Mouse (Mus musculus) midbrain, embryonic 11.5 days (tissue): ENCODE results near the gene Hs3st1. TPM values are rescaled to one million over a fixed set of nuclear protein-coding genes. Genes with fewer than 3 reads are reported as not detected.
A peak's percentile ranks its signal among the peaks of the same experiment; 100 is the strongest.

ENCODE experiments used
- ATAC-seq: fragments of 200-750 bp; cut with Nextera tagmentation; 2 replicates; pipeline ENCODE4 v1.8.0; 2017; ENCODE audit warnings: moderate TSS enrichment, moderate library complexity; ENCODE audit not compliant: low FRiP score
- DNase-seq: peaks from one replicate; pipeline ENCODE4 v3.0.0; 2015; ENCODE audit warnings: low spot score; ENCODE audit errors: missing footprints
- H3K27ac ChIP-seq: fragments of 300-500 bp; sonication (generic); 2 replicates; pipeline ENCODE4 v1.5.1; 2014; ENCODE audit warnings: low read depth, low read length
- H3K27me3 ChIP-seq: fragments of 300-500 bp; sonication (generic); 2 replicates; pipeline ENCODE4 v1.6.1; 2014; ENCODE audit warnings: mild to moderate bottlenecking, low read length, moderate library complexity, mixed read lengths; ENCODE audit not compliant: control insufficient read depth, insufficient read depth
- H3K36me3 ChIP-seq: fragments of 300-500 bp; sonication (generic); 2 replicates; pipeline ENCODE4 v1.6.1; 2014; ENCODE audit warnings: mild to moderate bottlenecking, low read length, moderate library complexity, mixed read lengths; ENCODE audit not compliant: control insufficient read depth, insufficient read depth
- H3K4me1 ChIP-seq: fragments of 300-500 bp; sonication (generic); 2 replicates; pipeline ENCODE4 v1.6.1; 2014; ENCODE audit warnings: low read length; ENCODE audit not compliant: control insufficient read depth, insufficient read depth
- H3K4me2 ChIP-seq: fragments of 300-500 bp; sonication (generic); 2 replicates; pipeline ENCODE4 v1.6.1; 2014; ENCODE audit warnings: mild to moderate bottlenecking, moderate library complexity
- H3K4me3 ChIP-seq: fragments of 300-500 bp; sonication (generic); 2 replicates; pipeline ENCODE4 v1.5.1; 2014; ENCODE audit warnings: low read depth, low read length
- H3K9ac ChIP-seq: fragments of 300-500 bp; sonication (generic); 2 replicates; pipeline ENCODE4 v1.6.1; 2014; ENCODE audit warnings: low read length
- H3K9me3 ChIP-seq: fragments of 300-500 bp; sonication (generic); 2 replicates; pipeline ENCODE4 v1.6.1; 2016; ENCODE audit warnings: low read length; ENCODE audit not compliant: control insufficient read depth
- WGBS: fragments of 180-500 bp; shearing (Covaris S2); extraction: QIAGEN DNeasy Blood & Tissue Kit; methylation state at CpG from one replicate; pipeline ENCODE4 v1.1.7; 2014; 5-methylcytosine and 5-hydroxymethylcytosine counted together
- polyA plus RNA-seq: library from polyadenylated mRNA; unstranded; fragments of >200 nt; fragmentation: Nextera tagmentation; extraction: Ambion mirVana; gene quantifications from 2 replicates; pipeline ENCODE4 v1.2.1, GENCODE M21; 2014

The Hs3st1 gene
- polyA plus RNA-seq, 1 experiment from 2014 or later, result 11.6 TPM

DNA sequence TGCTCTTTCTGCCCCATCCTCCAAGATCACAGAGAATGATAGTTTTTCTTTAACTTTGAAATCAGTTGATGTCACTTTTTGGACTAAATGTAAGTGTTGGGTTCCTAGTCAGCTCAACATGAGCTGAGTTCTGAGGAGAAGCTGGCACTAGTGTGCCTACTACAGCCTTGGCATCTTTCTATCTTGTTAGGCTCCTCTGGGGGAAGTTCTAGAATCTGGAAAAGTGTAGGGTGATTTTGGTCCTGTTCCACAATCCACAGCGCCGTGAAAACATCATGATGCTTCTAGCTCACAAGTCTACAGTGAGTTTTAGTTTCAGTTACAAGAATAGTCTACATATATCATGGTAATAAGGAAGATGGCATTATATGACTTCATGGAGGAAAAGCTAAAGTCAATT lies 18.4 kb downstream of the Hs3st1 start:
- WGBS, result 85% methylated on average over 2 of the region's 2 CpGs
- no peaks in the 10 kb centered on the region for H3K9me3 ChIP-seq
- no peak overlapping the region for H3K9ac ChIP-seq
- no peak for ATAC-seq
- no peaks in the 10 kb centered on the region for H3K36me3 ChIP-seq
- H3K27me3 ChIP-seq, result no peaks in the 10 kb centered on the region
- DNase-seq, result no peak
- no peaks in the 10 kb centered on the region for H3K4me1 ChIP-seq
- no peak overlapping the region for H3K4me3 ChIP-seq
- H3K4me2 ChIP-seq, result no peak overlapping the region
- H3K27ac ChIP-seq, result no peak overlapping the region

DNA sequence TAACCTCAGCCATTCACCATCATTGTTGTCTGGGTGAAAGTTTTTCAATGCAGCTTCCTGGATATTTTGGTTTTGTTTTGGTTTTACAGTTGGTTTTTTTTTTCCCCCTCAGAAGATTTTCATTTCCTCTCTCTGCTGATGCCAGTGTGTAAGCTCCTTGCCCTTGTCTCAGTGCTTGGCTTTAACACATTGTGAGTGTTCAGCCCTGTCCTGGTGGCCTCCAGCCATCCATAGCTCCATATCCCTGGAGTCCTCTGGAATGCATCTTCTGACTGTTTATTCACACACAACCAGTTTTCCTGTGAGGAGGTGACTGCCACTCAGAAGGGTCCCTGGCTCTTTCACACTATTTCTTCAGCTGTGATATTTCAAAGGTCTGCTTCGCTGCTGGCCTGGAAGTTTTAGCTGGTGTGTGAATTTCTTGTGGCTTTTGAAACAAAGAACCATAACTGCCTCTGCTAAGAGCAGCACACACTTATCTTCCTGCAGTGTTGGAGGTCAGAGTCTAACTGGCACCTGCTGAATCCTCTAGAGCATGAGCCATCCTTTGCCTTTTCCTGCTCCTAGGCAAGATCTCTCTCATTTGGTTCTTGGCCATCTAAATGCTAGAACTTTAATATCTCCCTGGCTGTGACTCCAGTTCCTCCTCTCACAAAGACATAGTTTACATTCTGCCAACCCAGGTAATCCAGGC lies 21.4 kb downstream of the Hs3st1 start:
- Histone ChIP-seq H3K9ac (no peak overlapping the region), H3K27ac (no peak overlapping the region), H3K27me3 (no peaks in the 10 kb centered on the region), H3K9me3 (no peaks in the 10 kb centered on the region), H3K4me1 (no peaks in the 10 kb centered on the region), H3K4me3 (no peak overlapping the region), H3K36me3 (no peaks in the 10 kb centered on the region), H3K4me2 (no peak overlapping the region)
- ATAC-seq (no peak), DNase-seq (no peak)
- 74% methylated on average over 1 of the region's 1 CpGs for WGBS

DNA sequence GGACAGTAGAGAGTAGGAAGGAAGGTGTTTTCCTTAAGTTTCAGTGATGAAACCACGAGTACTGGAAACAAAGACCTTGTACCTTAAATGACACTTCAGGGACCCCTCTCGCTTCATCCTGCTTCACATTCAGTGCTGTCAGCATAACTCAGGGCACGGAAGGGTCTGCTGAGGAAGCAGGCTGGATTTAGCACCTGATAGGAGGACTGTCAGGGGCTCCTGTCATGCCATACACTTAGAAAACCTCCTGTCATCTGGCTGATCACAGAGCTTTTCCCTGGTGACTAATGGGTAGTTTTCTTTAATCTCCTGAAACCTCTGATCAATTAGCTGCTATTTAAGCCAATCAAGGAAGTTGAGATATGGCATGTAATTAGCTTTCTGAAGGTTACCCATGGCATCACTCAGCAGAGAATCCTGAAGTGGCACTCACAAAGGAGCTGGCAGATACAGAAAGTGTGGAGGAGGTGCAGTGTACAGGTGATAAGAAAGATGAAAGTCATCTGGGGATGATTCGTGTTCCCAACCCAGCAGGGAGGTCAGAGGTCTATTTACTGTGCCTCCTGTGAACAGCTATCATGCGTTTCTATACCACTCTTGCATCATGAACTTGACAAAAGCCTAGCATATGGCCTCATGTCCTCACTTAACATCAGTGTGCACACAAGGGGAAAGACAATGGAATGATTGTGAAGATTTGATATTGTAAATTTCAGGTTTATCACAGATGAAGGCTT lies 22.1 kb downstream of the Hs3st1 start:
- no peak overlapping the region for H3K9ac ChIP-seq
- no peaks in the 10 kb centered on the region for H3K36me3 ChIP-seq
- DNase-seq, result no peak
- no peak overlapping the region for H3K27ac ChIP-seq
- WGBS, result 78% methylated on average over 5 of the region's 5 CpGs
- ATAC-seq, result no peak
- H3K9me3 ChIP-seq, result no peaks in the 10 kb centered on the region
- no peaks in the 10 kb centered on the region for H3K4me1 ChIP-seq
- H3K4me3 ChIP-seq, result no peak overlapping the region
- H3K4me2 ChIP-seq, result no peak overlapping the region
- H3K27me3 ChIP-seq, result no peaks in the 10 kb centered on the region

DNA sequence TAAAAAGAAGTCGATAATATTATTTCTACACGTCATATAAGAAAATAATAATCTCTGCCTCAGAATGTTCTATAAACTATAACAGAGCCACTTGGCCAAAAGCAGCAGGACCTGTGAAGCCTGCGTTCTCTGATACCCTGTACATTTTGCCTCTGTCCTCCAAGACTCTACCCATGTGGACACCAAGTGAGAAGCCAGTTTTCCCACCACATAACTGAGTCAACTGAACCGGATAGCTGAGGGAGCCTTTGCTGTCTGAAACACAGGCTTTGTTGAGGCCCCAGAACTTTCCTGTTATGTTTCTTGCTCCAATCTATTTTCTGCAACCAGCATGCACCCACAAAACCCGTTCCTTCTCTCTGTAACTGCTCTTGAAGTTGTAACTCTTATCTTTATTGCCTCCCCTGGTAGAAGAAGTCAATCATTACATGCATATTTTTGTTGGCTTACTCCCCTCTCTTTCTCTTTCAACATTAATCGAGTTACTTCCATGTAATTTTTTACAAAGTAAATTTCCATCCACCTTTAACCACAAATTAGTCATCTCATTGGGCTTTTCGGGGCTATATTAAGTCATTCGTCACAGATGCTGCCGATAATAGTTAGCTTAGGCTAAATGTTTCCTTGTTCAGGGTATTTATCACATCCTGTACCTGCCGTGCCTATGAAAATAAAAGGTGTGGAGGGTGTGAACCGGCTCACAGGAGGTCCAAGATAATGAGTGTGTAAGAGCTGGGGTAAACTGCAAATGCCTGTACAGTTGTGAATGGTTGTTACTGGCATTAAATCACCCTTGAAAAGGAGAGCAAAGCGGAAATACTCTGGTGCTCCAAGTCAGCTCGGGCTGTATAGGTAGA lies 39.4 kb downstream of the Hs3st1 start:
- ATAC-seq (no peak), DNase-seq (no peak)
- Histone ChIP-seq H3K4me2 (no peak overlapping the region), H3K36me3 (no peaks in the 10 kb centered on the region), H3K4me1 (no peaks in the 10 kb centered on the region), H3K9ac (no peak overlapping the region), H3K9me3 (no peaks in the 10 kb centered on the region), H3K27me3 (no peaks in the 10 kb centered on the region), H3K4me3 (no peak overlapping the region), H3K27ac (no peak overlapping the region)
- WGBS, result 89% methylated on average over 13 of the region's 13 CpGs

DNA sequence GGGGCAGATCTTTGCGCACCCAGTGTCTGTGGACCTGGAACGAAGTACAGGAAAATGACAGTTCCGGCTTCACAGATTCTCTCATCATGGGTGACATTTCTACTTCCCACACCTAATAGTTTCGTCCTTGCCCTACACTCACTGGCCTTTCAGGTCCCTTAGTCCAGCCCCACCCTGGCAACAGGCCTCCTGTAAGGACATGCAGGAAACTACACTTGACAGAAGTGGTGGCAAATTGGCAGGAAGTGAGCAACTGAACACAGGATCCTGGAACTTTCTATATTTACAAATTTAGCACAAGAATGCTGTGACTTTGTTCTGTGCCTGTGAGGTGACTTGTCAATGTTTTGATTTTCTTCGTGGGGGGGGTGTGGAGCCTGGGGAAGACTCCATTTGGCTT lies 40.1 kb downstream of the Hs3st1 start:
- ATAC-seq (no peak), DNase-seq (no peak)
- no peak overlapping the region for H3K9ac ChIP-seq
- 84% methylated on average over 5 of the region's 5 CpGs for WGBS
- H3K9me3 ChIP-seq, result no peaks in the 10 kb centered on the region
- H3K4me2 ChIP-seq, result no peak overlapping the region
- no peaks in the 10 kb centered on the region for H3K36me3 ChIP-seq
- H3K4me1 ChIP-seq, result no peaks in the 10 kb centered on the region
- no peaks in the 10 kb centered on the region for H3K27me3 ChIP-seq
- no peak overlapping the region for H3K27ac ChIP-seq
- no peak overlapping the region for H3K4me3 ChIP-seq

DNA sequence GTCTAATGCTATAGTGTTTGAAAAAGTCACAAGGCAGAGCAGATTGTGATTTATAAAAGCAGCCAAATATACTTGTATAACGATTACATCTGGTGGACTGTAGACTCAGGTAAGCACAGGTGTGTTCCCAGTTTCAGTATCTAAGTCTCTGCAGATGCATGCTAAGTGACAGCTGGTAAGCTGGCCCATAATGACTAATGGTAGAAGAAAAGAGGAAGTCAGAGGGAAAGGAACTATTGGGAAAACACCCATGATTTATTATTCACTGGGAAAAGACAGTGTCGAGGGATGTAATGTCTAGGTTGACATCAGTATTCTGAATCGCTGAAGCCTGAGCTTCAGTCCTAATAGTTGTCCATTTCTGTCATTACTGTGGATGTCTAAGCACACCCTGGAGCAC lies 49.7 kb downstream of the Hs3st1 start:
- DNase-seq (no peak), ATAC-seq (no peak)
- H3K36me3 ChIP-seq, result no peaks in the 10 kb centered on the region
- WGBS, result 81% methylated on average over 3 of the region's 3 CpGs
- H3K4me2 ChIP-seq, result no peak overlapping the region
- H3K27ac ChIP-seq, result no peak overlapping the region
- H3K9me3 ChIP-seq, result no peaks in the 10 kb centered on the region
- H3K4me1 ChIP-seq, result no peaks in the 10 kb centered on the region
- H3K4me3 ChIP-seq, result no peak overlapping the region
- H3K27me3 ChIP-seq, result no peaks in the 10 kb centered on the region
- H3K9ac ChIP-seq, result no peak overlapping the region

DNA sequence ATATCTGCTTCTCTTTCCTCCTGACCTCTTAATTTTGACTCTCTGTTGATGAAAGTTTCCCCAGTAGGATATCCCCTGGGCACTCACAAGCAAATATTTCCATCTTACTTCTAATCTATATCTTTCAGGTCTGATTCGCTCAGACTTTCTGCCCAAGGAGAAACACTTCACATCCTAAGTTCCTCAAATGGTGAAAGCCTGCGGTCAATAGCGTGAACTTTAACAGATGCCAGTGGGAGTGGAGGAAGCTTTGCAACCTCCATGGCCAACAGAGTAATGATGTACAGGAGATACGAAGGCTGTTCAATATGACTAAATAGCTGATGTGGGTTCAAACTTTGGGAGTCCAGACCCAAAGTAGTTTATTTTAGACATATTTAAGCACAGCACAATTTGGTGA lies 94.4 kb downstream of the Hs3st1 start:
- no peaks in the 10 kb centered on the region for H3K4me1 ChIP-seq
- no peaks in the 10 kb centered on the region for H3K9me3 ChIP-seq
- H3K9ac ChIP-seq, result no peak overlapping the region
- no peak overlapping the region for H3K27ac ChIP-seq
- no peaks in the 10 kb centered on the region for H3K36me3 ChIP-seq
- no peak for DNase-seq
- no peak overlapping the region for H3K4me3 ChIP-seq
- WGBS, result 94% methylated on average over 4 of the region's 4 CpGs
- no peak overlapping the region for H3K4me2 ChIP-seq
- no peak for ATAC-seq
- H3K27me3 ChIP-seq, result no peaks in the 10 kb centered on the region

DNA sequence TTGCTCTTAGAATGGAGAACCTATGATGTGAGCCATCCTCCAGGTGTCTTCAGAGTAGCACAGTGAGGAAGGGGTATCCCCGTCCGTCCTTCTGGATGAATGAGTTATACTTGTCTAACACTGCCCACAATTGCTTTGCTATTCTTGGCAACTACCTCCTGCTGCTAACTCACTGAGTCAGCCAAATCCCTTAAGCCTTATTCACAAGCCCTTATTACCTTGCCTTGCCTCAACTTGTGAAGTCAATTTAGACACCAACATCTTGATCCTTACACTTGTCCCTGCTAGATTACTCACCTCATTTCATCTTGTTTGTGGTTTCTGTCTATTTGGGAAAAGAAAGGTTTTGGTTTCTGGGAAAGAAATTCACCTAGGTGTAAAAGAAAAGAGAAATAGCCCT lies 95.9 kb downstream of the Hs3st1 start:
- Histone ChIP-seq H3K27me3 (no peaks in the 10 kb centered on the region), H3K4me2 (no peak overlapping the region), H3K27ac (no peak overlapping the region), H3K9ac (no peak overlapping the region), H3K4me1 (no peaks in the 10 kb centered on the region), H3K9me3 (no peaks in the 10 kb centered on the region), H3K4me3 (no peak overlapping the region), H3K36me3 (no peaks in the 10 kb centered on the region)
- peak; percentile 70 for DNase-seq
- no peak for ATAC-seq
- WGBS, result 16% methylated on average over 2 of the region's 2 CpGs
